Mouse (Mus musculus) heart, embryonic 12.5 days (tissue): ENCODE results near the gene Paqr7. TPM values are rescaled to one million over a fixed set of nuclear protein-coding genes. Genes with fewer than 3 reads are reported as not detected.

ENCODE experiments used
- ATAC-seq: fragments of 200-750 bp; cut with Nextera tagmentation; 2 replicates; pipeline ENCODE4 v1.8.0; 2017; ENCODE audit warnings: moderate TSS enrichment, moderate library complexity; ENCODE audit not compliant: insufficient number of reproducible peaks, low FRiP score
- H3K27ac ChIP-seq: fragments of 300-500 bp; sonication (generic); 2 replicates; pipeline ENCODE4 v1.5.1; 2016; ENCODE audit warnings: mild to moderate bottlenecking, moderate library complexity; ENCODE audit not compliant: poor library complexity, severe bottlenecking
- H3K27me3 ChIP-seq: fragments of 300-500 bp; sonication (generic); replicated peaks from 2 replicates; pipeline ENCODE4 v1.6.1; 2016; ENCODE audit warnings: mild to moderate bottlenecking, moderate library complexity
- H3K36me3 ChIP-seq: fragments of 300-500 bp; sonication (generic); 2 replicates; pipeline ENCODE4 v1.6.1; 2016; ENCODE audit warnings: mild to moderate bottlenecking, moderate library complexity
- H3K4me1 ChIP-seq: fragments of 300-500 bp; sonication (generic); replicated peaks from 2 replicates; pipeline ENCODE4 v1.6.1; 2016; ENCODE audit warnings: mild to moderate bottlenecking
- H3K4me2 ChIP-seq: fragments of 300-500 bp; sonication (generic); 2 replicates; pipeline ENCODE4 v1.6.1; 2016; ENCODE audit warnings: mild to moderate bottlenecking, moderate library complexity
- H3K4me3 ChIP-seq: fragments of 300-500 bp; sonication (generic); 2 replicates; pipeline ENCODE4 v1.5.1; 2016; ENCODE audit warnings: mild to moderate bottlenecking
- H3K9ac ChIP-seq: fragments of 300-500 bp; sonication (generic); 2 replicates; pipeline ENCODE4 v1.6.1; 2016; ENCODE audit warnings: mild to moderate bottlenecking, moderate library complexity
- H3K9me3 ChIP-seq: fragments of 300-500 bp; sonication (generic); replicated peaks from 2 replicates; pipeline ENCODE4 v1.6.1; 2016; ENCODE audit warnings: mild to moderate bottlenecking, moderate library complexity
- WGBS: fragments of 180-500 bp; shearing (Covaris S2); methylation state at CpG from one replicate; pipeline ENCODE4 v1.1.7; 2016; 5-methylcytosine and 5-hydroxymethylcytosine counted together
- polyA plus RNA-seq: library from polyadenylated mRNA; unstranded; fragments of >200 nt; fragmentation: Nextera tagmentation; extraction: Ambion mirVana; gene quantifications from 2 replicates; pipeline ENCODE4 v1.2.1, GENCODE M21; 2016

Gene Paqr7
- polyA plus RNA-seq, 1 experiment from 2014 or later, result 12.9 TPM

GRCm38 (mm10) chr4:134516981-134517380, 20.5 kb downstream of the Paqr7 start:
- Histone ChIP-seq H3K27ac (peak overlapping the region; percentile 99), H3K36me3 (peaks cover 13% of the 10 kb centered on the region), H3K27me3 (no peaks in the 10 kb centered on the region), H3K9me3 (no peaks in the 10 kb centered on the region), H3K4me3 (no peak overlapping the region), H3K4me1 (peaks cover 55% of the 10 kb centered on the region), H3K4me2 (peak overlapping the region; percentile 50), H3K9ac (peak overlapping the region; percentile 33; the same call in 1 of the 2 replicates)
- WGBS, result 22% methylated on average over 8 of the region's 8 CpGs
- peak; percentile 64; the same call in 1 of the 2 replicates for ATAC-seq

GRCm38 (mm10) chr4:134517719-134518118, 21.2 kb downstream of the Paqr7 start:
- peaks cover 17% of the 10 kb centered on the region for H3K36me3 ChIP-seq
- peak overlapping the region; percentile 50 for H3K4me2 ChIP-seq
- no peak overlapping the region for H3K4me3 ChIP-seq
- no peak for ATAC-seq
- H3K9ac ChIP-seq, result peak overlapping the region; percentile 33
- no peaks in the 10 kb centered on the region for H3K9me3 ChIP-seq
- H3K27me3 ChIP-seq, result no peaks in the 10 kb centered on the region
- 61% methylated on average over 10 of the region's 10 CpGs for WGBS
- H3K27ac ChIP-seq, result peak overlapping the region; percentile 99
- peaks cover 52% of the 10 kb centered on the region for H3K4me1 ChIP-seq

- H3K9me3 ChIP-seq, result no peaks in the 10 kb centered on the region
- H3K27ac ChIP-seq, result no peak overlapping the region
- peaks cover 47% of the 10 kb centered on the region for H3K4me1 ChIP-seq
- ATAC-seq, result no peak
- H3K27me3 ChIP-seq, result no peaks in the 10 kb centered on the region
- no peak overlapping the region for H3K4me3 ChIP-seq
- H3K36me3 ChIP-seq, result peaks cover 25% of the 10 kb centered on the region
- no peak overlapping the region for H3K9ac ChIP-seq
- 91% methylated on average over 4 of the region's 4 CpGs for WGBS
- no peak overlapping the region for H3K4me2 ChIP-seq
Observed at GRCm38 (mm10) chr4:134518541-134518940, 22.0 kb downstream of the Paqr7 start.

- no peak for ATAC-seq
- peaks cover 32% of the 10 kb centered on the region for H3K36me3 ChIP-seq
Observed at GRCm38 (mm10) chr4:134519281-134519680, 22.8 kb downstream of the Paqr7 start.

GRCm38 (mm10) chr4:134523447-134523846, 26.9 kb downstream of the Paqr7 start:
- ATAC-seq, result no peak
- Histone ChIP-seq H3K27me3 (no peaks in the 10 kb centered on the region), H3K4me1 (peaks cover 3% of the 10 kb centered on the region), H3K4me3 (no peak overlapping the region), H3K4me2 (no peak overlapping the region), H3K9me3 (no peaks in the 10 kb centered on the region), H3K27ac (no peak overlapping the region), H3K36me3 (peaks cover 72% of the 10 kb centered on the region), H3K9ac (no peak overlapping the region)
- WGBS, result 84% methylated on average over 4 of the region's 4 CpGs

More at GRCm38 (mm10) chr4:134519281-134519680, 22.8 kb downstream of the Paqr7 start:
- H3K9me3 ChIP-seq, result no peaks in the 10 kb centered on the region
- H3K4me1 ChIP-seq, result peaks cover 40% of the 10 kb centered on the region
- no peak overlapping the region for H3K27ac ChIP-seq
- H3K9ac ChIP-seq, result no peak overlapping the region
- no peaks in the 10 kb centered on the region for H3K27me3 ChIP-seq
- no peak overlapping the region for H3K4me3 ChIP-seq
- no peak overlapping the region for H3K4me2 ChIP-seq

- no peak overlapping the region for H3K9ac ChIP-seq
- 86% methylated on average over 5 of the region's 5 CpGs for WGBS
- ATAC-seq, result no peak
- peaks cover 90% of the 10 kb centered on the region for H3K36me3 ChIP-seq
- no peaks in the 10 kb centered on the region for H3K4me1 ChIP-seq
- H3K27ac ChIP-seq, result no peak overlapping the region
- no peaks in the 10 kb centered on the region for H3K9me3 ChIP-seq
- no peak overlapping the region for H3K4me2 ChIP-seq
- no peak overlapping the region for H3K4me3 ChIP-seq
- H3K27me3 ChIP-seq, result no peaks in the 10 kb centered on the region
Observed at GRCm38 (mm10) chr4:134525806-134526205, 29.3 kb downstream of the Paqr7 start.

GRCm38 (mm10) chr4:134526220-134526619, 29.7 kb downstream of the Paqr7 start:
- Histone ChIP-seq H3K27me3 (no peaks in the 10 kb centered on the region), H3K36me3 (peaks cover 92% of the 10 kb centered on the region), H3K9ac (no peak overlapping the region), H3K9me3 (no peaks in the 10 kb centered on the region), H3K27ac (no peak overlapping the region), H3K4me3 (no peak overlapping the region), H3K4me1 (peaks cover under 1% of the 10 kb centered on the region; the same call in 1 of the 2 replicates), H3K4me2 (no peak overlapping the region)
- ATAC-seq, result no peak
- 79% methylated on average over 5 of the region's 5 CpGs for WGBS

- peaks cover 33% of the 10 kb centered on the region for H3K4me1 ChIP-seq
- no peak overlapping the region for H3K4me3 ChIP-seq
- H3K27ac ChIP-seq, result no peak overlapping the region
- 65% methylated on average over 4 of the region's 4 CpGs for WGBS
- no peak overlapping the region for H3K9ac ChIP-seq
- no peaks in the 10 kb centered on the region for H3K9me3 ChIP-seq
- no peaks in the 10 kb centered on the region for H3K27me3 ChIP-seq
- ATAC-seq, result no peak
- H3K36me3 ChIP-seq, result peaks cover 40% of the 10 kb centered on the region
- no peak overlapping the region for H3K4me2 ChIP-seq
Observed at GRCm38 (mm10) chr4:134532928-134533327, 36.4 kb downstream of the Paqr7 start.

- Histone ChIP-seq H3K4me1 (peaks cover 33% of the 10 kb centered on the region), H3K36me3 (peaks cover 40% of the 10 kb centered on the region), H3K9me3 (no peaks in the 10 kb centered on the region), H3K9ac (peak overlapping the region; percentile 96), H3K4me2 (peak overlapping the region; percentile 95), H3K4me3 (peak overlapping the region; percentile 99), H3K27ac (0 out of 2 replicates have a peak overlapping the region, but pooled peaks have one; percentile 97), H3K27me3 (no peaks in the 10 kb centered on the region)
- 83% methylated on average over 4 of the region's 4 CpGs for WGBS
- no peak for ATAC-seq
Observed at GRCm38 (mm10) chr4:134533421-134533820, 36.9 kb downstream of the Paqr7 start.

GRCm38 (mm10) chr4:134534124-134534886, 37.8 kb downstream of the Paqr7 start:
- H3K36me3 ChIP-seq, result peaks cover 40% of the 10 kb centered on the region
- H3K27me3 ChIP-seq, result no peaks in the 10 kb centered on the region
- peak; percentile 36; the same call in 1 of the 2 replicates for ATAC-seq
- H3K4me3 ChIP-seq, result peak overlapping the region; percentile 99
- H3K4me1 ChIP-seq, result peaks cover 33% of the 10 kb centered on the region
- H3K4me2 ChIP-seq, result peak overlapping the region; percentile 95
- under 1% methylated on average over 57 of the region's 57 CpGs for WGBS
- peak overlapping the region; percentile 96 for H3K9ac ChIP-seq
- H3K9me3 ChIP-seq, result no peaks in the 10 kb centered on the region
- H3K27ac ChIP-seq, result peak overlapping the region; percentile 97

- H3K9me3 ChIP-seq, result no peaks in the 10 kb centered on the region
- peak; percentile 97 for ATAC-seq
- H3K36me3 ChIP-seq, result peaks cover 40% of the 10 kb centered on the region
- WGBS, result under 1% methylated on average over 71 of the region's 71 CpGs
- H3K27me3 ChIP-seq, result no peaks in the 10 kb centered on the region
- peak within 1 kb of the TSS; percentile 95 for H3K4me2 ChIP-seq
- peak within 1 kb of the TSS; percentile 97 for H3K27ac ChIP-seq
- H3K9ac ChIP-seq, result peak within 1 kb of the TSS; percentile 96
- peak within 1 kb of the TSS; percentile 99 for H3K4me3 ChIP-seq
- peaks cover 33% of the 10 kb centered on the region for H3K4me1 ChIP-seq
Observed at GRCm38 (mm10) chr4:134534932-134535786, 38.7 kb downstream of the Paqr7 start, which contains the start of gene Mtfr1l. Gene Mtfr1l, minus strand, starts transcription at chr4:134535387.
